Mouse (Mus musculus): ENCODE results near the gene Tsks. TPM values are rescaled to one million over a fixed set of nuclear protein-coding genes. Genes with fewer than 3 reads are reported as not detected.
A peak's percentile ranks its signal among the peaks of the same experiment; 100 is the strongest.

Tsks gene
- polyA plus RNA-seq, 1 experiment from 2014 or later: 0.14 TPM

GRCm38 (mm10) chr7:44916191-44916590 is 26.8 kb upstream of the Tsks start:
- H3K9me3 ChIP-seq (replicated peaks): no peaks in the 10 kb centered on the region
- no peak for ATAC-seq (replicated peaks; ENCODE audit: low FRiP score)
- H3K36me3 ChIP-seq: peaks cover 70% of the 10 kb centered on the region
- no peak overlapping the region for H3K9ac ChIP-seq
- no peaks in the 10 kb centered on the region for H3K27me3 ChIP-seq
- peaks cover 6% of the 10 kb centered on the region; the same call in 1 of the 2 replicates for H3K4me1 ChIP-seq
- H3K27ac ChIP-seq: no peak overlapping the region
- no peak overlapping the region for H3K4me2 ChIP-seq
- 86% methylated on average over 6 of the region's 6 CpGs for WGBS
- no peak overlapping the region for H3K4me3 ChIP-seq (replicated peaks)

GRCm38 (mm10) chr7:44916881-44917280 is 26.1 kb upstream of the Tsks start:
- H3K36me3 ChIP-seq: peaks cover 66% of the 10 kb centered on the region
- peak; percentile 46; the same call in 1 of the 2 replicates for ATAC-seq (replicated peaks; ENCODE audit: low FRiP score)
- no peaks in the 10 kb centered on the region for H3K9me3 ChIP-seq (replicated peaks)
- H3K27ac ChIP-seq: no peak overlapping the region
- H3K4me2 ChIP-seq: no peak overlapping the region
- 89% methylated on average over 4 of the region's 4 CpGs for WGBS
- no peak overlapping the region for H3K4me3 ChIP-seq (replicated peaks)
- no peaks in the 10 kb centered on the region for H3K27me3 ChIP-seq
- no peak overlapping the region for H3K9ac ChIP-seq
- H3K4me1 ChIP-seq: peaks cover 6% of the 10 kb centered on the region; the same call in 1 of the 2 replicates

DNA sequence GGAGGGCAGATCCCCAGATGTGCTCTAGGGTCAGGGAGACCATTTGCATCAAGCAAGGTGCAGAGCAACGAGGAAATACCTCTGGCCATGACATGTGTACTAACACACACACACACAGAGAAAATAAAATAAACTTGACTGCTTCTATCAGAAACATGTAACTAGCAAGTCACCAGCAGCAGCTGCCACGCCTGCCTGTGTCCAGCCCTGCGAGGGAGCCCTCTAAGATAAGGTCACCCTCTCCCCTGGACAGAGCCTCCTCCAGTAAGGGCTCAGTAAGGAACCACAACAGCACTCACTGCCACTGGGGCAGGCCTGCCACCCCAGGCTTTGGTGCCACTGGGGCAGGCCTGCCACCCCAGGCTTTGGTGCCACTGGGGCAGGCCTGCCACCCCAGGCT is 24.8 kb upstream of the Tsks start:
- ATAC-seq (replicated peaks; ENCODE audit: low FRiP score): no peak
- no peak overlapping the region for H3K4me3 ChIP-seq (replicated peaks)
- 74% methylated on average over 3 of the region's 3 CpGs for WGBS
- H3K4me1 ChIP-seq: peaks cover 6% of the 10 kb centered on the region; the same call in 1 of the 2 replicates
- no peaks in the 10 kb centered on the region for H3K9me3 ChIP-seq (replicated peaks)
- H3K9ac ChIP-seq: no peak overlapping the region
- H3K36me3 ChIP-seq: peaks cover 66% of the 10 kb centered on the region
- H3K27me3 ChIP-seq: no peaks in the 10 kb centered on the region
- H3K4me2 ChIP-seq: no peak overlapping the region
- H3K27ac ChIP-seq: no peak overlapping the region

- peaks cover 6% of the 10 kb centered on the region; the same call in 1 of the 2 replicates for H3K4me1 ChIP-seq
- no peak overlapping the region for H3K4me3 ChIP-seq (replicated peaks)
- no peak overlapping the region for H3K4me2 ChIP-seq
- no peaks in the 10 kb centered on the region for H3K9me3 ChIP-seq (replicated peaks)
- no peak overlapping the region for H3K9ac ChIP-seq
- WGBS: 95% methylated on average over 5 of the region's 5 CpGs
- peaks cover 66% of the 10 kb centered on the region for H3K36me3 ChIP-seq
- H3K27me3 ChIP-seq: no peaks in the 10 kb centered on the region
- ATAC-seq (replicated peaks; ENCODE audit: low FRiP score): no peak
- no peak overlapping the region for H3K27ac ChIP-seq
Observed at GRCm38 (mm10) chr7:44919127-44919526, 23.9 kb upstream of the Tsks start.

GRCm38 (mm10) chr7:44922530-44922929 is 20.5 kb upstream of the Tsks start:
- Histone ChIP-seq H3K36me3 (peaks cover 60% of the 10 kb centered on the region), H3K4me2 (no peak overlapping the region), H3K27ac (no peak overlapping the region), H3K4me3 (replicated peaks) (no peak overlapping the region), H3K9ac (no peak overlapping the region), H3K27me3 (no peaks in the 10 kb centered on the region), H3K9me3 (replicated peaks) (no peaks in the 10 kb centered on the region), H3K4me1 (peaks cover 13% of the 10 kb centered on the region)
- 0 out of 2 replicates have a peak, but pooled peaks have one; percentile 34 for ATAC-seq (replicated peaks; ENCODE audit: low FRiP score)

DNA sequence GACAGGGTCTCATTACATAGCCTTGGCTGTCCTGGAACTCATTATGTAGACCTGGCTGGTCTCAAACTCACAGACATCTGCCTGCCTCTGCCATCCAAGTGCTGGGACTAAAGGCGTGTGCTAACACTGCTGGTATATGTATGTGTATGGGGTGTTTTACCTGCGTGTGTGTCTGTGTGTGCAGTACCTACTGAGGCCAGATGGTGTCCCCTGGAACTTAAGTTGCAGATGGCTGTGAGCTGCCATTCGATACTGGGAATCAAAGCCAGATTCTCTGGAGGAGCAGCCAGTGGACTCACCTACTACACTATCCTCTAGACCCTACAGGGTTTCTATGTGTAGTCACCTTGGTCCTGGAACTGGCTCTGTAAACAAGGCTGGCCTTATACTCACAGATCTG is 17.5 kb upstream of the Tsks start:
- Histone ChIP-seq H3K27ac (no peak overlapping the region), H3K9me3 (replicated peaks) (no peaks in the 10 kb centered on the region), H3K4me1 (peaks cover 26% of the 10 kb centered on the region), H3K27me3 (no peaks in the 10 kb centered on the region), H3K9ac (no peak overlapping the region), H3K4me3 (replicated peaks) (no peak overlapping the region), H3K4me2 (no peak overlapping the region), H3K36me3 (peaks cover 46% of the 10 kb centered on the region)
- no peak for ATAC-seq (replicated peaks; ENCODE audit: low FRiP score)
- WGBS: 82% methylated on average over 3 of the region's 3 CpGs

- no peaks in the 10 kb centered on the region for H3K9me3 ChIP-seq (replicated peaks)
- ATAC-seq (replicated peaks; ENCODE audit: low FRiP score): no peak
- peak overlapping the region; percentile 90 for H3K9ac ChIP-seq
- peak overlapping the region; percentile 87; the same call in 1 of the 2 replicates for H3K27ac ChIP-seq
- H3K36me3 ChIP-seq: peaks cover 21% of the 10 kb centered on the region
- peak overlapping the region; percentile 64 for H3K4me2 ChIP-seq
- H3K27me3 ChIP-seq: no peaks in the 10 kb centered on the region
- H3K4me1 ChIP-seq: peaks cover 29% of the 10 kb centered on the region
- peak overlapping the region; percentile 99 for H3K4me3 ChIP-seq (replicated peaks)
- WGBS: 0% methylated on average over 1 of the region's 1 CpGs
Observed at GRCm38 (mm10) chr7:44928570-44928969, 14.4 kb upstream of the Tsks start.

DNA sequence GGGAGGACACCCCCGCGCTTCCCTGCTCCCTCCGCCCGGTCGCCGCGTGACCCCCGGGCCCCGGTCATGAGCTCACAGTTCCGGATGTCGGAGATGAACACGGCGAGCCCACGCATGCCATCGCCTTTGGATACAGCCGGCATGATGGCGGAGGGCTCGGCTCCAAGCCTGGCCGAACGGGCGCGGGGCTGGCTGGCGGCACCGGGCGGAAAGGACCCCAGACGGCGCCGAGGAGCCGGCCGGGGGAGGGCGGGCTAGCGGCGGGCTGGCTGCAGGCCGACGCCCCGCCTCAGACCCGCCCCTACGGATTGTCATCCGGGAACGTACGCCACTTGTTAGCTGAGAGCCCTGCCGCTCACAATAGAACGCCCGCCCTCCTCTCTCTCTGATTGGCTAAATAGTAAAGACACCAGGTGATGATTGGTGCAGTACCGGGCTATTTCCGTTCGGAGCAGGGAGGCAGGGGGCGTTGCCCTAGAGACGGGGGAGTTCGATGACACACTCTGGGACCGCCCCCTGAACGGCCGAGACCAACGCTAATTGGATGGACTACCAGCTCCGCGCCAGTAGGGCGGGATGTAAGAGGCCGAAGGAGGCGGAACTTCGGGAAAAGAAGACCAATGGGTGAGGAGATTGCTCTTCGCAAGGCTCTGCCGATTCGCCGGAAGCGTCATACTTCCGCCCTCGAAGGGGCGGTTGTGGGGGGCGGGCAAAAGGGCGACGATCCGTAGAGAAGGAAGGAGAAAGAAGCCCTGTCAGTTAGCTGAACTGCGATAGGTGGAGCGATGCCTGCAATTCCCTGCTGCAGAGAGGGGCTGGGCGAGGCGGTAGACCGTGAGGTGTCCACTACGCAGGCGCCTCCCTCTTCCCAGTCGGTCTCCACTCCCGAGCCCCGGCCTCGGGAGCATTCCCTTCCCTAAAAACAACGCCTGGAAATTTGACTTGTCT is 13.5 kb upstream of the Tsks start, which contains the start of gene Ap2a1:
Ap2a1 (minus strand) TSS at position 293 of the 948 bp plus-strand sequence.
- peak within 1 kb of the TSS; percentile 99 for H3K4me3 ChIP-seq (replicated peaks)
- H3K4me2 ChIP-seq: peak within 1 kb of the TSS; percentile 76
- H3K9ac ChIP-seq: peak within 1 kb of the TSS; percentile 90
- H3K27me3 ChIP-seq: no peaks in the 10 kb centered on the region
- peak; percentile 99 for ATAC-seq (replicated peaks; ENCODE audit: low FRiP score)
- H3K9me3 ChIP-seq (replicated peaks): no peaks in the 10 kb centered on the region
- H3K4me1 ChIP-seq: peaks cover 29% of the 10 kb centered on the region
- WGBS: under 1% methylated on average over 80 of the region's 84 CpGs
- H3K36me3 ChIP-seq: peaks cover 12% of the 10 kb centered on the region
- peak within 1 kb of the TSS; percentile 96 for H3K27ac ChIP-seq

- WGBS: 92% methylated on average over 4 of the region's 4 CpGs
- Histone ChIP-seq H3K27ac (no peak overlapping the region), H3K4me1 (no peaks in the 10 kb centered on the region), H3K4me2 (no peak overlapping the region), H3K36me3 (no peaks in the 10 kb centered on the region), H3K27me3 (no peaks in the 10 kb centered on the region), H3K4me3 (replicated peaks) (no peak overlapping the region), H3K9ac (no peak overlapping the region), H3K9me3 (replicated peaks) (peaks cover 4% of the 10 kb centered on the region; the same call in 1 of the 2 replicates)
- ATAC-seq (replicated peaks; ENCODE audit: low FRiP score): no peak
Observed at GRCm38 (mm10) chr7:44938680-44939079, 4.3 kb upstream of the Tsks start.

- H3K4me3 ChIP-seq (replicated peaks): no peak overlapping the region
- H3K9ac ChIP-seq: no peak overlapping the region
- no peak for ATAC-seq (replicated peaks; ENCODE audit: low FRiP score)
- H3K4me1 ChIP-seq: peaks cover 17% of the 10 kb centered on the region
- H3K36me3 ChIP-seq: no peaks in the 10 kb centered on the region
- no peaks in the 10 kb centered on the region for H3K9me3 ChIP-seq (replicated peaks)
- H3K27me3 ChIP-seq: peaks cover 34% of the 10 kb centered on the region
- H3K27ac ChIP-seq: no peak overlapping the region
- WGBS: 65% methylated on average over 6 of the region's 6 CpGs
- no peak overlapping the region for H3K4me2 ChIP-seq
Observed at GRCm38 (mm10) chr7:44949922-44950321, 6.9 kb downstream of the Tsks start.

- Histone ChIP-seq H3K4me1 (peaks cover 17% of the 10 kb centered on the region), H3K36me3 (no peaks in the 10 kb centered on the region), H3K27ac (peak overlapping the region; percentile 87), H3K9me3 (replicated peaks) (no peaks in the 10 kb centered on the region), H3K9ac (peak overlapping the region; percentile 57), H3K27me3 (peaks cover 34% of the 10 kb centered on the region), H3K4me3 (replicated peaks) (peak overlapping the region; percentile 54), H3K4me2 (peak overlapping the region; percentile 93)
- peak; percentile 89 for ATAC-seq (replicated peaks; ENCODE audit: low FRiP score)
- WGBS: under 1% methylated on average over 10 of the region's 10 CpGs
Observed at GRCm38 (mm10) chr7:44951960-44952359, 9.0 kb downstream of the Tsks start.

DNA sequence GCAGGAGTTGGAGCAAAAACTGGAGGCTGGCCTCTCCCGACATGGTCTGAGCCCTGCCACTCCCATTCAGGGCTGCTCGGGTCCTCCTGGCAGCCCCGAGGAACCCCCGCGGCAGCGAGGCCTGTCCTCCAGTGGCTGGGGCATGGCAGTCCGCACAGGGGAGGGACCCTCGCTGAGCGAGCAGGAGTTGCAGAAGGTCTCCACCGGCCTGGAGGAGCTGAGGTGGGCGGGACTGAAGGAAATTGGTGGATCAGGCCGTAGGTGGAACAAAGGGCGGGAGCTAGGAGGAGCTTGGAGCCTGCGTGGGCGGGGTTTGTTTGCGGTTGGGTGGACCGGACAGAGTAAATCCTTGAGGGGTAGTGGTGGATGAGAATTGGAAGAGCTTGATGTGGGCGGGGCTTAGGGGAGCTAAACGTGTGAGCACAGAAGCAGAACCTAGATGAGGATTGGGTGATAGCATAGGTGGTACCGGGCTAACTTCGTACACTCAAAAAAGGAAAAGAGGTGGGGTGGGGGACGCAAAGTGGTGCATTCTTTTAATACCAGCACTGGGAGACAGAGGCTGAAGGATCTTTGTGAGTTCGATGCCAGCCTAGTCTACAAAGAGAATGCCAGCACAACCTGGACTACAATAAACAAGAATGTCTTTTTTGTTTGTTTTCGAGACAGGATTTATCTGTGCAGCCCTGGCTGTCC is 9.8 kb downstream of the Tsks start:
- 7% methylated on average over 24 of the region's 24 CpGs for WGBS
- Histone ChIP-seq H3K36me3 (no peaks in the 10 kb centered on the region), H3K4me3 (replicated peaks) (peak overlapping the region; percentile 54), H3K9me3 (replicated peaks) (no peaks in the 10 kb centered on the region), H3K27ac (peak overlapping the region; percentile 87), H3K4me1 (peaks cover 22% of the 10 kb centered on the region), H3K27me3 (peaks cover 34% of the 10 kb centered on the region), H3K9ac (peak overlapping the region; percentile 57), H3K4me2 (peak overlapping the region; percentile 93)
- ATAC-seq (replicated peaks; ENCODE audit: low FRiP score): peak; percentile 91

All from kidney, embryonic 15.5 days (tissue).